Mouse (Mus musculus) MEL (cell line): ENCODE measurements around the gene Rbm18.

ENCODE experiments used
- CTCF ChIP-seq, 3 experiments: IDR thresholded peaks in 2 of 3; conservative IDR thresholded peaks in 1 of 3; 2 replicates each; pipeline ENCODE4 v1.5.1; 2011 to 2012; ENCODE audit warnings: low read length in 3 of 3, low read depth in 2 of 3, mild to moderate bottlenecking in 2 of 3, improper control_type of control experiment in 1 of 3, inconsistent platforms in 1 of 3, mixed read lengths in 1 of 3, moderate library complexity in 1 of 3; ENCODE audit not compliant: control insufficient read depth in 1 of 3, insufficient read depth in 1 of 3, poor library complexity in 1 of 3, severe bottlenecking in 1 of 3
- GABPA ChIP-seq: IDR thresholded peaks from 2 replicates; pipeline ENCODE4 v1.6.1; 2012; ENCODE audit warnings: low read depth, mild to moderate bottlenecking, inconsistent platforms, low read length, improper control_type of control experiment, moderate library complexity
- POLR2AphosphoS2 ChIP-seq: IDR thresholded peaks from 2 replicates; pipeline ENCODE4 v1.6.1; 2011; ENCODE audit warnings: low read length, improper control_type of control experiment

- TF ChIP-seq GABPA (no peak), CTCF (IDR thresholded peaks at IDR 0.05 in 2 of 3, conservative IDR thresholded peaks at IDR 0.05 in 1 of 3; ENCODE audit: control insufficient read depth in 1 of 3, insufficient read depth in 1 of 3, low read depth in 2 of 3, low read length in 3 of 3, poor library complexity in 1 of 3, severe bottlenecking in 1 of 3) (no peak), POLR2AphosphoS2 (no peak)
Observed at GRCm38 (mm10) chr2:36067132-36067531, 69.4 kb downstream of the Rbm18 start.
